Mouse (Mus musculus) liver, embryonic 16.5 days (tissue): ENCODE results near the gene Krt84. TPM values are rescaled to one million over a fixed set of nuclear protein-coding genes. Genes with fewer than 3 reads are reported as not detected.

Experiments used
- ATAC-seq: fragments of 200-750 bp; cut with Nextera tagmentation; 2 replicates; pipeline ENCODE4 v1.8.0; 2017; ENCODE audit warnings: low read depth, mild to moderate bottlenecking, moderate number of reproducible peaks, moderate library complexity
- H3K27ac ChIP-seq: fragments of 300-500 bp; sonication (generic); 2 replicates; pipeline ENCODE4 v1.5.1; 2014; ENCODE audit warnings: mild to moderate bottlenecking, low read length
- H3K27me3 ChIP-seq: fragments of 300-500 bp; sonication (generic); 2 replicates; pipeline ENCODE4 v1.6.1; 2014; ENCODE audit warnings: low read depth, low read length, mixed read lengths; ENCODE audit not compliant: control insufficient read depth, insufficient read depth
- H3K36me3 ChIP-seq: fragments of 300-500 bp; sonication (generic); 2 replicates; pipeline ENCODE4 v1.6.1; 2014; ENCODE audit warnings: mild to moderate bottlenecking; ENCODE audit not compliant: control insufficient read depth, insufficient read depth
- H3K4me1 ChIP-seq: fragments of 300-500 bp; sonication (generic); 2 replicates; pipeline ENCODE4 v1.6.1; 2014; ENCODE audit warnings: low read depth, low read length, mixed read lengths; ENCODE audit not compliant: control insufficient read depth
- H3K4me2 ChIP-seq: fragments of 300-500 bp; sonication (generic); 2 replicates; pipeline ENCODE4 v1.6.1; 2014; ENCODE audit warnings: low read depth, low read length, mixed read lengths
- H3K4me3 ChIP-seq: fragments of 300-500 bp; sonication (generic); 2 replicates; pipeline ENCODE4 v1.5.1; 2014; ENCODE audit warnings: low read depth, mild to moderate bottlenecking, low read length
- H3K9ac ChIP-seq: fragments of 300-500 bp; sonication (generic); 2 replicates; pipeline ENCODE4 v1.6.1; 2014; ENCODE audit warnings: low read depth, low read length
- H3K9me3 ChIP-seq: fragments of 300-500 bp; sonication (generic); replicated peaks from 2 replicates; pipeline ENCODE4 v1.6.1; 2016; ENCODE audit warnings: low read length; ENCODE audit not compliant: control insufficient read depth
- WGBS: fragments of 180-500 bp; shearing (Covaris S2); extraction: QIAGEN DNeasy Blood & Tissue Kit; methylation state at CpG from one replicate; pipeline ENCODE4 v1.1.7; 2014; ENCODE audit not compliant: insufficient replicate concordance; 5-methylcytosine and 5-hydroxymethylcytosine counted together
- microRNA-seq: library from miRNA; unstranded; fragments of <30 nt; microRNA quantifications from one replicate; pipeline ENCODE4, GENCODE M21; 2016
- polyA plus RNA-seq: library from polyadenylated mRNA; unstranded; fragments of >200 nt; fragmentation: Nextera tagmentation; extraction: Ambion mirVana; gene quantifications from 2 replicates; pipeline ENCODE4 v1.2.1, GENCODE M21; 2015

The Krt84 gene
- polyA plus RNA-seq, 1 experiment from 2014 or later: not detected

GRCm38 (mm10) chr15:101484939-101485338 is 47.7 kb downstream of the Krt84 start:
- Histone ChIP-seq H3K4me3 (no peak overlapping the region), H3K27ac (no peak overlapping the region), H3K27me3 (no peaks in the 10 kb centered on the region; the same call in 1 of the 2 replicates), H3K9ac (no peak overlapping the region), H3K4me1 (no peaks in the 10 kb centered on the region; the same call in 1 of the 2 replicates), H3K36me3 (no peaks in the 10 kb centered on the region), H3K4me2 (no peak overlapping the region), H3K9me3 (no peaks in the 10 kb centered on the region)
- no peak for ATAC-seq
- WGBS: 52% methylated on average over 1 of the region's 1 CpGs

GRCm38 (mm10) chr15:101483646-101484045 is 49.0 kb downstream of the Krt84 start:
- no peaks in the 10 kb centered on the region for H3K9me3 ChIP-seq
- no peak overlapping the region for H3K9ac ChIP-seq
- H3K27me3 ChIP-seq: peaks cover 8% of the 10 kb centered on the region
- ATAC-seq: no peak
- H3K4me1 ChIP-seq: no peaks in the 10 kb centered on the region; the same call in 1 of the 2 replicates
- 77% methylated on average over 1 of the region's 1 CpGs for WGBS
- H3K36me3 ChIP-seq: no peaks in the 10 kb centered on the region
- no peak overlapping the region for H3K4me3 ChIP-seq
- no peak overlapping the region for H3K4me2 ChIP-seq
- no peak overlapping the region for H3K27ac ChIP-seq

- WGBS: 20% methylated on average over 4 of the region's 4 CpGs
- Histone ChIP-seq H3K9me3 (no peaks in the 10 kb centered on the region), H3K4me2 (no peak overlapping the region), H3K4me1 (no peaks in the 10 kb centered on the region; the same call in 1 of the 2 replicates), H3K36me3 (no peaks in the 10 kb centered on the region), H3K9ac (no peak overlapping the region), H3K27ac (no peak overlapping the region), H3K4me3 (no peak overlapping the region), H3K27me3 (peaks cover 8% of the 10 kb centered on the region)
- ATAC-seq: no peak
Measured at GRCm38 (mm10) chr15:101482056-101482455, 50.6 kb downstream of the Krt84 start.

- Histone ChIP-seq H3K9me3 (no peaks in the 10 kb centered on the region), H3K27me3 (peaks cover 8% of the 10 kb centered on the region), H3K4me1 (no peaks in the 10 kb centered on the region), H3K9ac (no peak overlapping the region), H3K27ac (no peak overlapping the region), H3K36me3 (no peaks in the 10 kb centered on the region), H3K4me3 (no peak overlapping the region), H3K4me2 (peak overlapping the region; percentile 6; the same call in 1 of the 2 replicates)
- ATAC-seq: no peak
- WGBS: 34% methylated on average over 11 of the region's 11 CpGs
Measured at GRCm38 (mm10) chr15:101479666-101480060, 53.0 kb downstream of the Krt84 start.

- Histone ChIP-seq H3K4me3 (0 out of 2 replicates have a peak overlapping the region, but pooled peaks have one; percentile 5), H3K9ac (no peak overlapping the region)
- WGBS: 9% methylated on average over 31 of the region's 31 CpGs
Measured at GRCm38 (mm10) chr15:101479007-101479665, 53.5 kb downstream of the Krt84 start.

More at GRCm38 (mm10) chr15:101479007-101479665, 53.5 kb downstream of the Krt84 start:
- Histone ChIP-seq H3K9me3 (no peaks in the 10 kb centered on the region), H3K4me1 (no peaks in the 10 kb centered on the region), H3K27ac (no peak overlapping the region), H3K36me3 (no peaks in the 10 kb centered on the region), H3K27me3 (peaks cover 8% of the 10 kb centered on the region), H3K4me2 (peak overlapping the region; percentile 6; the same call in 1 of the 2 replicates)
- ATAC-seq: no peak

Small RNA genes lying within 50 kb of the gene (microRNA-seq; reads per million reads assigned to microRNA genes)
- gene Gm44393: not detected
- not detected for gene Gm44460

Other genes starting within 250 kb of the Krt84 start
- 25.0 and 26.1 TPM in 2 replicates for gene Atg101, start 248.5 kb downstream of the Krt84 start, polyA plus RNA-seq
- gene 6030408B16Rik, start 239.6 kb downstream of the Krt84 start, polyA plus RNA-seq: 0.72 and 0.81 TPM in 2 replicates
- 0.32 and 0.52 TPM in 2 replicates for gene Krt80, start 162.7 kb downstream of the Krt84 start, polyA plus RNA-seq
- gene Krt7, start 121.8 kb downstream of the Krt84 start, polyA plus RNA-seq: 2.4 and 3.4 TPM in 2 replicates
- gene Krt87, start 94.0 kb downstream of the Krt84 start, polyA plus RNA-seq: not detected in 2 replicates
- gene Krt88, start 85.1 kb downstream of the Krt84 start, polyA plus RNA-seq: not detected in 2 replicates
- not detected in 2 replicates for gene Krt81, start 69.1 kb downstream of the Krt84 start, polyA plus RNA-seq
- not detected in 2 replicates for gene Krt86, start 59.3 kb downstream of the Krt84 start, polyA plus RNA-seq
- 0.26 and 0.57 TPM in 2 replicates for gene Krt83, start 41.3 kb downstream of the Krt84 start, polyA plus RNA-seq
- gene Gm49425, start 15.6 kb downstream of the Krt84 start, polyA plus RNA-seq: not detected in 2 replicates
- gene Krt82, start 17.8 kb upstream of the Krt84 start, polyA plus RNA-seq: not detected in 2 replicates
- not detected in 2 replicates for gene Krt90, start 30.1 kb upstream of the Krt84 start, polyA plus RNA-seq
- gene Krt75, start 41.1 kb upstream of the Krt84 start, polyA plus RNA-seq: not detected in 2 replicates
- not detected in 2 replicates for gene Gm5414, start 95.4 kb upstream of the Krt84 start, polyA plus RNA-seq
- not detected in 2 replicates for gene Gm5478, start 114.6 kb upstream of the Krt84 start, polyA plus RNA-seq
- gene Krt6b, start 147.5 kb upstream of the Krt84 start, polyA plus RNA-seq: not detected in 2 replicates
- gene Krt6a, start 161.5 kb upstream of the Krt84 start, polyA plus RNA-seq: not detected in 2 replicates
- gene Krt5, start 180.1 kb upstream of the Krt84 start, polyA plus RNA-seq: 0.04 and 0.05 TPM in 2 replicates
- not detected in 2 replicates for gene Krt71, start 210.3 kb upstream of the Krt84 start, polyA plus RNA-seq